Mouse (Mus musculus) hindbrain, embryonic 12.5 days (tissue): ENCODE data around the gene Olfr521. TPM values are rescaled to one million over a fixed set of nuclear protein-coding genes. Genes with fewer than 3 reads are reported as not detected.
"Not testable (repeated sequence)": the region's sequence is repeated elsewhere in the genome, so short reads cannot be mapped to it uniquely, and the experiment has no call there.

Source experiments
- ATAC-seq: fragments of 200-750 bp; cut with Nextera tagmentation; 2 replicates; pipeline ENCODE4 v1.8.0; 2017; ENCODE audit warnings: moderate TSS enrichment; ENCODE audit not compliant: low FRiP score
- H3K27ac ChIP-seq: fragments of 300-500 bp; sonication (generic); 2 replicates; pipeline ENCODE4 v1.5.1; 2016; ENCODE audit warnings: mild to moderate bottlenecking
- H3K27me3 ChIP-seq: fragments of 300-500 bp; sonication (generic); 2 replicates; pipeline ENCODE4 v1.6.1; 2016; ENCODE audit warnings: mild to moderate bottlenecking
- H3K36me3 ChIP-seq: fragments of 300-500 bp; sonication (generic); 2 replicates; pipeline ENCODE4 v1.6.1; 2016; ENCODE audit warnings: mild to moderate bottlenecking
- H3K4me1 ChIP-seq: fragments of 300-500 bp; sonication (generic); 2 replicates; pipeline ENCODE4 v1.6.1; 2016
- H3K4me2 ChIP-seq: fragments of 300-500 bp; sonication (generic); replicated peaks from 2 replicates; pipeline ENCODE4 v1.6.1; 2016; ENCODE audit warnings: mild to moderate bottlenecking
- H3K4me3 ChIP-seq: fragments of 300-500 bp; sonication (generic); 2 replicates; pipeline ENCODE4 v1.5.1; 2016; ENCODE audit warnings: mild to moderate bottlenecking
- H3K9ac ChIP-seq: fragments of 300-500 bp; sonication (generic); 2 replicates; pipeline ENCODE4 v1.6.1; 2016; ENCODE audit warnings: mild to moderate bottlenecking, moderate library complexity
- H3K9me3 ChIP-seq: fragments of 300-500 bp; sonication (generic); replicated peaks from 2 replicates; pipeline ENCODE4 v1.6.1; 2016; ENCODE audit warnings: mild to moderate bottlenecking
- WGBS: fragments of 180-500 bp; shearing (Covaris S2); methylation state at CpG from one replicate; pipeline ENCODE4 v1.1.7; 2016; 5-methylcytosine and 5-hydroxymethylcytosine counted together
- polyA plus RNA-seq: library from polyadenylated mRNA; unstranded; fragments of >200 nt; fragmentation: Nextera tagmentation; extraction: Ambion mirVana; gene quantifications from 2 replicates; pipeline ENCODE4 v1.2.1, GENCODE M21; 2016

Olfr521 gene
- polyA plus RNA-seq, 1 experiment from 2014 or later, result not detected

DNA sequence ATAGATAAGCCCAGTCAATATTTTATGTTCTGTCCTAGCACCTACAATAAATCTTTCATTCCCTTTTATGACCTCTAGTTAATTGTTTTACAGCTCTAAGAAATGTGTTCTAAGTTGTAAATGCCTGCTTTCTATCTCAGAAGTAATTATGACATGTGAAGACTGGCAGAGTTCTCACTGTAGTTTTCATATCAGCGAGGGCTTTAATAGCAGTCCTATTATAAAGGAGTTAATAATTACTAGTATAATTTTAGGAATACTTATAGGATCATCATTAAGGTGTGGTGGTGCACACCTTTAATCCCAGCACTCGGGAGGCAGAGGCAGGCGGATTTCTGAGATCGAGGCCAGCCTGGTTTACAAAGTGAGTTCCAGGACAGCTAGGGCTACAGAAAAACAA, 48.4 kb downstream of the Olfr521 start:
- no peak overlapping the region for H3K4me3 ChIP-seq
- H3K9me3 ChIP-seq, result no peaks in the 10 kb centered on the region
- H3K27me3 ChIP-seq, result no peaks in the 10 kb centered on the region
- H3K27ac ChIP-seq, result no peak overlapping the region
- H3K36me3 ChIP-seq, result peaks cover 5% of the 10 kb centered on the region; the same call in 1 of the 2 replicates
- no peaks in the 10 kb centered on the region for H3K4me1 ChIP-seq
- no peak for ATAC-seq
- 93% methylated on average over 4 of the region's 4 CpGs for WGBS
- H3K4me2 ChIP-seq, result no peak overlapping the region
- no peak overlapping the region for H3K9ac ChIP-seq

DNA sequence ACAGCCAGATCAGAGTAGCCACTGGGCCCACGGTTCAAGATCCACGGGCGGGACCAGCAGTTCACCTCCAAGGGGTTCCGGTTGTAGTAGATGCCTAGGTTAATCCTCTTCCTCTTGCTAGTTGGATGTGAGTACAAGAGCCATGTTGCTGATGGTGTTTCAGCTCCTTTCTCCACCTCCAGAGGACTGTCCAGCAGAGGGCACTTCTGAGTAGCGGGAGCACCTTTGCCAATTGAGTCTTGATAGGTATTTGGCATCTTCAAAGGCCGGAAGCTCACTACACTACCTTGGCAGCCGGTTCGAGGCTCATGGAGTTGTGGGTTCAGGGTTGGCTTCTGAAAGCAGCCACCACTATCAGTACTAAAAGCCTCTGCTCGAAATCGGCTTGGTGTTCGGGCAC, 50.1 kb downstream of the Olfr521 start:
- no peak overlapping the region for H3K9ac ChIP-seq
- WGBS, result 90% methylated on average over 11 of the region's 11 CpGs
- H3K27me3 ChIP-seq, result no peaks in the 10 kb centered on the region
- peaks cover 5% of the 10 kb centered on the region; the same call in 1 of the 2 replicates for H3K36me3 ChIP-seq
- no peak for ATAC-seq
- no peak overlapping the region for H3K27ac ChIP-seq
- no peaks in the 10 kb centered on the region for H3K4me1 ChIP-seq
- H3K4me3 ChIP-seq, result no peak overlapping the region
- H3K4me2 ChIP-seq, result no peak overlapping the region
- no peaks in the 10 kb centered on the region for H3K9me3 ChIP-seq

DNA sequence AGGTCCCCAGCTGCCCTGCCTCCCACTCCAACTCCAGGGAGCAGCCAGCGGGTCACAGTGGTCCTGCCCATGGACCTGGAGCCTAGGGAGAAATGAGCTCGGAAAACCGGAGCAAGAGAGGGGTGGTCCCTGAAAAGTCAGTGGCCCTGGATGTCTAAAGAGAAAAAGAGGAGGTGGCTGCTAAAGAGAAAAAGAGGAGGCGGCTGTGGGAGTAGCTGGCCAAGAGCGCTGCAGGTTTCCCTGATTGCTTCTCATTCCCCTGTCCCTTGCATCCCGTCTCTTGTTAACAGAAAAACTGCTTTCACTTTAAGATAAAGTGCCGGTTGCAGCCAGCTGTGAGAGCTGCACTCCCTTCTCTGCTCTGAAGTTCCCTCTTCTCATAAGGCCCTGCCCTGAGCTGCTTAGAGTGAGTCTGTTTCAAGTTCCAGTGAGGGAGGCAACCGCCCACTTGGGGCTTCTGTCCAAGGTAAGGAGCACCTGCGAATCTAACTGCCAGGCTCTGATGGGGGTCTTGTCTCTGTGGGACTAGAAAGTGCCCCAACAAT, 54.9 kb downstream of the Olfr521 start:
- H3K9ac ChIP-seq, H3K27ac ChIP-seq, ATAC-seq, H3K27me3 ChIP-seq, H3K4me2 ChIP-seq, H3K9me3 ChIP-seq, H3K4me1 ChIP-seq, H3K4me3 ChIP-seq, H3K36me3 ChIP-seq: not testable (repeated sequence)
- WGBS, result 25% methylated on average over 9 of the region's 9 CpGs

Other genes starting within 250 kb of the Olfr521 start
- gene Arrb1, start 228.0 kb upstream of the Olfr521 start, polyA plus RNA-seq, result 16.7 TPM in 2 replicates
- gene Tpbgl, start 136.4 kb upstream of the Olfr521 start, polyA plus RNA-seq, result 1.6 and 2.2 TPM in 2 replicates
- 3.2 and 3.8 TPM in 2 replicates for gene Slco2b1, start 52.2 kb upstream of the Olfr521 start, polyA plus RNA-seq
- not detected in 2 replicates for gene Olfr520, start 33.2 kb upstream of the Olfr521 start, polyA plus RNA-seq
- gene Neu3, start 64.9 kb downstream of the Olfr521 start, polyA plus RNA-seq, result 2.3 and 2.5 TPM in 2 replicates
- gene Xrra1, start 95.6 kb downstream of the Olfr521 start, polyA plus RNA-seq, result 0.44 and 0.94 TPM in 2 replicates
- 352 and 354 TPM in 2 replicates for gene Spcs2, start 100.0 kb downstream of the Olfr521 start, polyA plus RNA-seq
- 6.7 and 7.0 TPM in 2 replicates for gene Rnf169, start 216.9 kb downstream of the Olfr521 start, polyA plus RNA-seq
- 0.34 and 0.42 TPM in 2 replicates for gene Chrdl2, start 242.7 kb downstream of the Olfr521 start, polyA plus RNA-seq